Mouse (Mus musculus): ENCODE measurements around the gene Nfatc2.
A peak's percentile ranks its signal among the peaks of the same experiment; 100 is the strongest.

Nfatc2 gene

DNA sequence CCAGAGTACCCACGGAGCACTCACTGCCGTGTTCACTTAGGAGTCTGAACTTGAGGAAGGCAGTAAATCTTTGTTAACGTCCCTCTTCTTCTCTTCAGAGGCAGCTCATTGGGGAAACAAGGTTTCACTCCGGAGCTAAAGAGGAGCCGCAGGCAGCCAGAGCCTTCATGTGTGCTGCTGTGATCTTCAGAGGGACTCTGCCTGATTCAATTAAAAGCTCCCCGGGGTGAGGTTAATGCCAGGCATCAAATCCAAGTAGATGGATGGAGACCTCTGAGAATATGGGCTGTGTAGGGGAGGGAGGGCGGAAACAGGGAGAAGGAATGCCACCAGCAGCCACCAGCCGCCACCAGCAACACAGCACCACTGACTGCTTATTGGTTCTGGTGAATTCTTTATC, 157.3 kb downstream of the Nfatc2 start:
- DNase-seq (ENCODE audit: low read depth in 1 of 2, low spot score in 2 of 2) = no peak

DNA sequence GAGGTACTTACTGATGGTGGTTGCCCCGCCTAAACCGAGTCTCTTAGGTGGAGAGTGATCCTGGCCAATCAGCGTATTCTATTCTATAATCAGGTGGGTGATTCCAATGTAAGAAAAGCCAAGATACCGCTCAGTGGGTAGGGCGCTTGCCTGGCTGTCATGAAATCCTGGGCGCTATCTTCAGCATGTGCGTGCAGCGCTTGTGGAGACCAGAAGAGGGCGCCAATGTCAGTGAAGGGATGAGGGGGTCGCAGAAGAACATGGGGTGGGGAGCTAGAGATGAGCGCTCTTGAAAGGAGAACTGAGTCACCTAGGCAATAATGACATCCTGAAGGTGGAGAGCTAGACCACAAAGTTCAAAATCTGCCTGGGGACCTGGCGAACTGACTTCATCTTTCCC, 160.0 kb downstream of the Nfatc2 start:
- DNase-seq (ENCODE audit: low read depth in 1 of 2, low spot score in 2 of 2) = no peak

DNA sequence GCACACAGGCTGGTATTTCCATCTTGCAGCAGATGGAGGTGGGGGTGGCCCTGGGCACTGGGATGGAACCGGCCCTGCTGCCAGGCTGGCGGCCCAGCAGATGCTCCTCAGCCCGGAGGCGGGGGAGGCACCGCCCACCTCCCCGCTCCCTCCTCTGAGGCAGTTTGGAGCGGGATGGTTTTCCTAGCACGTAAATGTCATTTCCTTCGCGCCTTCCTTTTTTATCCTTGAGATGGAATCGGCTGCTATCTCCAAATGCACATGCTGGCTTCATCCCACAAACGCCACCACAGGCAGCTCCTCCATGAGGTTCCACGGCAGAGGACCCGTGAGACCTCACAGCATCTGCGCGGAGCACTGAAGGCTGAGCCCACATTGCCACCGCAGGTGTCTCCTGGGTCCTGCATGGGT, 160.5 kb downstream of the Nfatc2 start:
- DNase-seq (ENCODE audit: low read depth in 1 of 2, low spot score in 2 of 2) = no peak

DNA sequence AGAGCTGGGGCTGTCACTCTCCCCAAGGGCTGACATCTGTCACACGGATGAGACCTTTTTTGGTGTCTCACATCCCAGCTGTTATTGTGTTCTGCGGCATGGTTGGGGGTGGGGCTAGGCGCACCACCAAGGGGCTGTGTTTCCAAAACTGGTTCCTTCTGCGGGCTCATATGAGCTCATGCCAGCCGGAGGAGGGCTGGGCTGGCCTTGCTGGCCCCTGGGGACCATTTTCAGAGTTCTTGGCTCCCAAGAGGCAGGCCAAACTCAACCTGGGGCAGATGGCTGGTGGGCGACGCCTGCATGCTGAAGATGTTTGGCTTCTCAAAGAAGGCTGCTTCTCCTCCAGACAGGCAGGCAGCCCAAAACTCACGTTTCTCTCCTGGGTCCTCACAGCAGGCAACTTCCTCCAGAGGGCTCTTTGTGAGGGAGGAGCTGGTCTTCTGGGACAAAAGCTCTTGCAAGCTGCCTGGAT, 162.4 kb downstream of the Nfatc2 start:
- no peak for DNase-seq (ENCODE audit: low read depth in 1 of 2, low spot score in 2 of 2)

DNA sequence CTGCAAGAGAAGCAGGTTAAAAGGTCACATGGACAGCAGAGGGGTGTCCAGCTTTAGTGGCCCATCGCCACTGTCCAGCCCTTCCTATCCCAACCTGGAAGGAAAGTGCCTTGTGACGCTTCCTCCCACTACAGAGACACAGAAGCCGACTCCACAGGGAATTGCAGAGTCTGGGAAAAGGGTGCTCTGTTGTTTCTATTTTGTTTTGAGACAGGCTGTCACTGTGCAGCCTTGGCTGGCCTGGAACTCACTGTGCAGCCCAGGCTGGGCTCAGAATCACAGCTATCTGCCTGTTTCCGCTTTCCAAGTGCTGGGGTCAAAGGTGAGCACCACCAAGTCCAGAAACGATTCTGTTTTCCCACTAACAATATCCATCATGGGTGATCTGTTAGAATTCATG, 167.3 kb downstream of the Nfatc2 start:
- no peak for DNase-seq (ENCODE audit: low read depth in 1 of 2, low spot score in 2 of 2)

DNA sequence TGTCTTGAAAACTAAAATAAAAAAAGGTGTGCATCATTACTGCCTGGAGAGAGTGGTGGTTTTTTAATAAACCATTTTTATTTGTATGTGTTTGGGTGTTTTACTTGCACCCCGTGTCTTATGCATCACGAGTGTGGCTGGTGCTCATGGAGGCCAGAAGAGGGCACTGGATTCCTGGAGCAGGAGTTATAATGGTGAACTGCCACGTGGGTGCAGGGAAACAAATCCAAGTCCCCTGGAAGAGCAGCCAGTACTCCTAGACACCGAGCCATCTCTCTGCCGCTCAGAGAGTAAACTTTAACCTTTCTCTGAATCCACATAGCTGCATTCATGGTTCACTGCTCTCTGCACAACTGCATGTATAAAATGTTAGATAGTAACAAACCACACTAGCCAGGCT, 168.1 kb downstream of the Nfatc2 start:
- DNase-seq (ENCODE audit: low read depth in 1 of 2, low spot score in 2 of 2) = no peak

DNA sequence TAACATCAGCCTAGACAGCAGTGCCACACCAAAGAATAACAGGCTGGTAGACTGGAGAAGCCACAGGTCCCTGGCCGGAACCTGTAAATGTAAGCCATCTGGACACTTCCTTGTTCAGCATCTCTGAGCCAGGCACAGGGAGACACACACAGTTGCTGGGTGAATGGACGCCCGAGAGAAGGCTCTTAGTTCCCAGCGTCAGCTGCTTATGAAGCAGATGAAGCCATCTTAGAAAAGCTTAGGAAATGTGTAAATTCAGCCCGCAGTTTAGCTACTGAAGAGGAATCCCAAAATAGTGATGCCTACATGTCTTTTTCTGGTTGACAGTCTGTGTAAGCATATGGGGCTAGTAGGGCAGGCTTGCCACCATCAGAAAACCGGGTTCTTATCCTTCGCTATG, 169.1 kb downstream of the Nfatc2 start:
- DNase-seq (ENCODE audit: low read depth in 1 of 2, low spot score in 2 of 2) = no peak

DNA sequence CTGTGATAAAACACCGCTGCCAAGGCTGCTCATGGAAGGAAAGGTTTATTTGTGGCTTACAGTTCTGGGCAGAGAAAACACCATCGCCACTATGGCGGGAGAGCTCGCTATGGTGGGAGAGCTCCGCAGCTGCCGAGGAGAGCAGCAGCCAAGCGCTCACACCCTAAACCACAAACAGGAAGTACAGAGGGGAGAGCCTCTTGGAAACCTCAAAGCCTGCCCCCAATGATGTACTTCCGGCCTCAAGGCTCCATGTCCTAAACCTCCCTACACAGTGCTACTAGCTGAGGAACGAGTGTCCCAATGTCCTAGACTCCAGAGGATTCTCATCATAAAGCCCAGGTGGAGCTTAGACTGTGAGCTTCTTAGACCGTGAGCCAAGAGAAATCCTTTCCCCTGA, 171.9 kb downstream of the Nfatc2 start:
- DNase-seq (ENCODE audit: low read depth in 1 of 2, low spot score in 2 of 2) = peak; percentile 27 to 30

DNA sequence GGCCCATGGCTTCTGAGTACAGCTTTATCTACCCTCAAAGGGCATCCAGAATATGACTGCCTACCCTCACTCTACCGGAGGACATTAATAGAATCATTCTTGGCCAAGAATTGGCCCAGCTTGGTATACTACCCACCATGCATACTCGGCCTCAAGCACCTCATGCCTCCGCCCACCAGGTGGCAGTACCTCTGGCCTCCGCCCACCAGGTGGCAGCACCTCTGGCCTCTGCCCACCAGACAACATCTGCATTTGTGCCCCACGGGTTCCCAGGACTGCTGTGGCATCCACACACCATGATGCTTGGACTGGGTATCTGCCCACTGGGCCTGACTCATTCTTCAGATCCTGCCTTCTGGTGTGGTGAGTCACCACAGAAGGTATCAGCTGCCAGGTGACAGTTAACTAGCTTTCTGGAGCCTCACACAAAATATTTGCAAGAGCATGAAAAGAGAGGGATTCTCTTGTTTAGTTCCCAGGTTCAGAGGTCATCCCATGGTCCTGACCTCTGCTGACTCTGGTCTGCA, 173.0 kb downstream of the Nfatc2 start:
- DNase-seq (ENCODE audit: low read depth in 1 of 2, low spot score in 2 of 2) = no peak

Measured in monocyte, adult 2 months (primary cell).